Mouse (Mus musculus) bone marrow macrophage, adult 2 months (primary cell): ENCODE measurements around the gene Eid3. TPM values are rescaled to one million over a fixed set of nuclear protein-coding genes. Genes with fewer than 3 reads are reported as not detected.
A peak's percentile ranks its signal among the peaks of the same experiment; 100 is the strongest.

Experiments
- H3K27ac ChIP-seq: 2 replicates; pipeline ENCODE4 v1.5.1; 2012; ENCODE audit warnings: low read depth, low read length; ENCODE audit not compliant: insufficient read depth
- H3K4me1 ChIP-seq: 2 replicates; pipeline ENCODE4 v1.6.1; 2012; ENCODE audit warnings: low read length; ENCODE audit not compliant: control insufficient read depth, insufficient read depth
- H3K4me3 ChIP-seq: 2 replicates; pipeline ENCODE4 v1.5.1; 2012; ENCODE audit warnings: mild to moderate bottlenecking, low read length, moderate library complexity; ENCODE audit not compliant: insufficient read depth
- CTCF ChIP-seq: IDR thresholded peaks from 2 replicates; pipeline ENCODE4 v1.5.1; 2012; ENCODE audit warnings: low read depth, mild to moderate bottlenecking, low read length, moderate library complexity
- POLR2A ChIP-seq: IDR thresholded peaks from 2 replicates; pipeline ENCODE4 v1.6.1; 2012; ENCODE audit warnings: mild to moderate bottlenecking, low read depth, low read length, borderline replicate concordance
- polyA plus RNA-seq: library from polyadenylated mRNA; stranded (reverse); fragments of >200 nt; gene quantifications from 2 replicates; pipeline ENCODE4 v1.2.4, GENCODE M21; 2012; ENCODE audit not compliant: missing spikeins, insufficient read depth, insufficient read length

The Eid3 gene
- polyA plus RNA-seq, 1 experiment: 3.5 TPM

DNA sequence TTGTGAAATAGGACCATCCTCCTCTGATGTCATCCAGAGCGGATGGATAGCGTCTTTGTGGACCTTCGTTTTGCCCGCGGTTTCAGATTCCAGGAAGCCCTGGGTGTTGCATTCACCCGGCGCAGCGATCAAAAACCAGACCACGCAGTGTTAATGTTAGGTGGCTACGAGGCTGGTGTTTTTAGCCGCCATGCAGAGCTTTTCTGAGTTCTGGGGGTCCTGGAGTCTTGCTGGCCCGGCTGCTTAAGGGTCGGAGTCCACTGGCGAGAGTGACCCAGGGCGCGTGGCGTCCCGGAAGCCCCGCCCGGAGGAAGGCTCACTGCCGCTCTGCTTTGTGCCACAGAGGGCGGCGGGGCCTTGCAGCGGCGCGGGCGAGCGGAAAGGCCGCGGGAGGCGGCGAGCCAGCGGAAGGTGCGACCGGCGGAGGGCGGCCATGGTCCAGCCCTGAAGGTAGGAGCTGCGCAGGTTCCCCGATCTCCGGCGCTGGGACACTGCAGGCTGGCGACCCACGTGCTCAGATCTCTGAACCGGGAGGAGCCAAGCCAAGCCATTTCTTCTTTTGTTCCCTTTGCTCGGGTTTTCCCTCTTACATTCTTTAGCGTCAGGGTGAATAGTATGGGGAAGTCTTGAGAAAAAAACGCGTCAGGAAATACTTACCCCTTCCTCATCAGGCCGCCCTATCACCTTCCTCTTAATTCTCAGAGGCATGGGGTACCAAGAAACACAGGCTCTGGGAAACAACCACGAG is 6.1 kb upstream of the Eid3 start:
- H3K27ac ChIP-seq: peak overlapping the region; percentile 88
- peaks cover 30% of the 10 kb centered on the region for H3K4me1 ChIP-seq
- TF ChIP-seq POLR2A: no peak
- no peak for TF ChIP-seq CTCF

DNA sequence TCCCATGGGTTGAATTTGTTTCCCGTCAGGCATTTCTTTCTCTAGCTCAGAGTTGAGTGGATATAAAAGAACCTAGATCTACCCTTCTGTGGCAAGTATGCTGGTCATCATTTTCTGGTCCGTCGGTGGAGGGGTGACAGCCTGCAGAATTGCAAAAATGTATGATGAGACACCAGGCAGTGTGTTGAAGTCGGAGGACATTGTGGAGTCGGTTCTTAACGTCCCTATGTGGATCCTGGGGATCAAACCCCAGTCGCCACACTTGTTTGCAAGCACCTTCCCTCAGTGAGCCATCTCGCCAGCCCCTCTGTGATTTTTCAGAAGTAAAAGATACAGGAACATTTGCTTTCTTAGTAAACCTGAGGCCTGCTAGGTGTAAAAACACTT is 5.5 kb upstream of the Eid3 start:
- no peak for TF ChIP-seq CTCF
- no peak for TF ChIP-seq POLR2A
- Histone ChIP-seq H3K27ac (peak overlapping the region; percentile 88), H3K4me3 (peak overlapping the region; percentile 65), H3K4me1 (peaks cover 32% of the 10 kb centered on the region)

More for the DNA sequence above, 6.1 kb upstream of the Eid3 start:
- peak overlapping the region; percentile 65 for H3K4me3 ChIP-seq

DNA sequence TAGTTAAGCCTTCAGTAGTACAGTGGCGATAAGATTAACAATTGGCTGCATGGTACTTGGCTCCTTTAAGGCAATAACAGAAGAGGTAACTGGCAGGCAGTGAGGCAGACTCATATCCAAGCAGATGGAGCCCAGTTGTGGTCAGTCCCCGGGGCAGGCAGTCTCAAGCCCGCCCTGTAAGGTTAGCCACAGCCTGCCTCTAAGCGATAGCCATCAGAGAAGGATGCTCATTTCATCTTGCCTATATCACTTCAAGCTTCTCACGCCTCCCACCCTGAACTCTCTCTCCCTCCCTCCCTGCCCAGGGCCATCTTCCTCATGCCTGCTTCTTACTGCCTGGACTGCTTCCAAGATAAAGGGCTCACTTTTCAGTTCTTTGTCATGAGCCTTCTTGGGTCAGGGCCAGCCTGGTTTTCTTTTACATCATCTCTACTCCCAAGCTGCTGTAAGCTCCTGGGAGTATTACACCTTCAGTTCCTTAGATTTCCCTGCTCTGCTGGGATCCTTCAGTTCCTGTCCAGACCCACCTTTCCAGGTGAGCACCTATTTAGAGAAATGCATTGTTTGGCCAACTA is 3.2 kb upstream of the Eid3 start:
- TF ChIP-seq POLR2A (no peak), CTCF (no peak)
- Histone ChIP-seq H3K4me1 (peaks cover 44% of the 10 kb centered on the region), H3K4me3 (no peak overlapping the region), H3K27ac (no peak overlapping the region)

DNA sequence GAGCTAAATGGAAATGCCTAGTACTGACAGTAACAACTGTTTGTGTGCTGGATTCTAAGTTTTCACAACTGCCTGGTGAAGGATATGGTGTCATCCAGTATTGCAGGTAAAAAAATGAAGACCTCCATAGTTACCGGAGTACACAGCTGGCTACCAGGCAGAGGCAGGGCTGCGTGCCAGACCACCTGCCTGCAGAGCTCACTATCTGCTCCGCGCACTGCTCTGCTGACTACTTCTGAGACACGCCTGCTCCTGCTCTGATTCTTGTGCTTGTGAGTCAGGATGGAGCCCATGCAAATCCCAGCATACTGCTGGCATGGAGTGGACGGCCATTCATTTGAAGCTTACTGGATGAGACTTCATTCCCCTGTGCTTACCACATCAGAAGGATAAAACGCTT is 2.6 kb upstream of the Eid3 start:
- TF ChIP-seq CTCF (no peak), POLR2A (no peak)
- Histone ChIP-seq H3K27ac (no peak overlapping the region), H3K4me3 (no peak overlapping the region), H3K4me1 (peaks cover 48% of the 10 kb centered on the region)

DNA sequence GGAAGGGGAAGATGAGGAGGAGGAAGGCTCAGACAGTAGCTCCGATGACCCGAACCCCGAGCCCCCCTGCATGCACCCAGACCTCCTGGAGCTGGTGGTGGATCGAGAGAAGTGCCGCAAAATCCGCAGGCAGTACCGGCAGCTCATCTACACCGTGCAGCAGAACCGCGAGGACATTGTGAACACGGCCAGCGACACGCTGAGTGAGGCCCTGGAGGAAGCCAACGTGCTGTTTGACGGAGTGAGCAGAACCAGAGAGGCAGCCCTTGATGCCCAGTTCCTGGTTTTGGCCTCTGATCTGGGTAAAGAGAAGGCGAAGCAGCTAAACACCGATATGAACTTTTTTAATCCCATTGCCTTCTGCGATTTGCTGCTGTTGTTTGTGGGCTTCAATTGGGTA is 406 bp downstream of the Eid3 start:
- Histone ChIP-seq H3K4me3 (no peak overlapping the region), H3K27ac (no peak overlapping the region), H3K4me1 (peaks cover 44% of the 10 kb centered on the region)
- TF ChIP-seq CTCF (no peak), POLR2A (no peak)

DNA sequence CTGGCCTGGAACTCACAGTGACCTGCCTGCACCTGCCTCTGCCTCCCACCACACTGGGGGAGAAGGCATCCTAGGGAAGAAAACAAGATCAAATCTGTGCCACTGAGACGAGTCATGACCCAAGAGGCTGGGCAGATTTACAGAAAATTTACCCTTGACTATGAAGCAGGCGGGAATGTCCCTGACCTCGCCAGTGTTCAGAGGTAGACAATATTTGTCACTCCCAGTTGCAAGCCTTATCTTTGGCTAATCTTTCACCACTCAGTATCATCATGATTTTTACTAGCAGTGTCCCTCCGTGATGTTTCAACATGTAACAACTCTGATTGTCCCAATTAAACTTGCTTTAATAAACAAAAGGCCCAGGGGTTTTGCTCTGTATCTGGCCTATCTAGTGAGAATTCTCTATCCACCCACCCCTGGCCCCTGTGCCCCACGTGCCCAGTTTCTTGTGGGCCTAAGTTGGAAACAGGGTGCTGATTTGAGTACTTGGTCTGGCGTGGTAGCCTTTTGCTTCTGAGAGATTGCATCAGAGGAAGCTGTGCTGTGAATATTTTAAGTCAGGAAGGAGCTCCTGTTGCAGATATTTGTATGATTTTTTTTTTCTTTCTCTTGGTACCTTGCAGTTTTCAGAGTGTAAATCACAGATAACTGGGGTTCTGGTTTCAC is 2.1 kb downstream of the Eid3 start:
- Histone ChIP-seq H3K4me1 (peaks cover 35% of the 10 kb centered on the region), H3K4me3 (no peak overlapping the region), H3K27ac (no peak overlapping the region)
- TF ChIP-seq POLR2A (no peak), CTCF (no peak)

DNA sequence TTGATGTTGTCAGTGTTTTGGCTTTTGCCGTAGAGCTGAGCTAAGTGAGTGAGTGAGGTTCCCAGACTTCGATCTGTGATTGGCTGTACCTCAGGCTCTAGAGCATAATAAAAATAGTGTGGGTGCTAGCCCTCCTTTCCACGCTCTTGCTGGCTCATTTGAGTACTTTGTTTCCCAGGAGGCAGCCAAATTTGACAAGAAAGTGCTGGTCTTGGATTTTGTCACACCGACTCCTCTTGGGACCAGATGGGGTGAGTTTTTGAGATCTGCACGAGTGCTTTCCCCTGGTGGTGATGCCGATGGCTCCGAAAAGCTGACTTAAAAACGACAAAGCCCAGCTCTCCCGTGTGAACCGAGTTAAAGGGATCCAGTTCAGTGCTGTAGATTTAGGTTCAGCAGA is 9.0 kb downstream of the Eid3 start:
- no peak overlapping the region for H3K27ac ChIP-seq
- no peaks in the 10 kb centered on the region for H3K4me1 ChIP-seq
- TF ChIP-seq CTCF (no peak), POLR2A (no peak)
- no peak overlapping the region for H3K4me3 ChIP-seq

DNA sequence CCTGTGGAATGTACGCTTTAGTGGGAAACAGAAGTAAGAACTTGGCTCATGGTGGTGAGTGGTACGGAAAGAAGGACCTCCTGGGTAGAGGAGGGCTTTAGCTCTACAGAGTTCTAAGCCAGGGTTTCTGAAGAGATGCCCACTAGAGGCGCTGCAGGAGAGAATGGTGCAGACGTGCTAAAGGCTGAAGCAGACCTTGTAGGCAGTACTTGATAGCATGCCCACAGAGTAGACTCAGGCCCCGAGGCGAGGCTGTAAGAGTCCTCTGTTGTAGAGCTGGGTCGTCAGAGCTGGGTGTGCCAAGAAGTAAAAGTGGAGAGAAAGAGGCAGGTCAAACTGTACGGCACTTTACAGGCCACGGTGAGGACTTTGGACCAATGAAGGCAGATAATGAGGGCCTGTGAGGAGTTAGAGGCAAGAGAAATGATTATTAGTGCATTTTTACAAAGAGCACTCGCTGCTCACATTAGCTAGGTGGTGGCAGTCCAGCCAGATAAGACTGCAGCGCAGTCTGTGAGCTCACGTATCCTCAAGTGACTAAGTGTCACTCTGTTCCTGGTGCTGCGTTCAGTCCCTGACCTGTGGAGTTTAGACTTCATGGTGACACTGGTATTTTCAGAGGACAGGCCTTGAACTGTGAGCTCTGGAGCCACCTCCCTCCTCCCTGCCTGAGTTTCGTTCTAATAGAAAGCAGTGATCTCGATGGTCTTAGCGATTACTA is 9.8 kb downstream of the Eid3 start:
- no peak overlapping the region for H3K27ac ChIP-seq
- no peak overlapping the region for H3K4me3 ChIP-seq
- TF ChIP-seq POLR2A (no peak), CTCF (no peak)

DNA sequence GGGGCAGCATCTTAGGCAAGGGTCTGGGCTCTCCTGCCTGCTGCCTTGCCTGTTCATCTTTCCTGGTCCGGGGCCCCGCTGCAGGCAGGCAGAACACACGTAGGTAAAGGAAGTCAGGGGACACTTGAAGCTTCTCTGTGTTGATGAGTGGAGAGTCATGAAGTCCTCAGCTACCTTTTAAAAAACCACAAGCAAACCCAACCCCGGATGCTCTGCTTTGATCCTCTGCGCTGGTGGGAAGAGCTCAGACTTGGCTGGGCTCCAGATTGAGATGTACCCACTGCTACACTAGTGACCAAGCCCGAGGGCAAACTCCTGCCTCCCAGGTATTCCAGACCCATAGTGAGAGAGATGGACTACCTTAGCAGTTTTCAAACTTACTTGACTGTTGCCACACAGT is 20.9 kb downstream of the Eid3 start:
- Histone ChIP-seq H3K4me3 (no peak overlapping the region), H3K4me1 (no peaks in the 10 kb centered on the region), H3K27ac (no peak overlapping the region)
- TF ChIP-seq POLR2A (no peak), CTCF (no peak)

More for the DNA sequence above, 9.8 kb downstream of the Eid3 start:
- H3K4me1 ChIP-seq: no peaks in the 10 kb centered on the region

DNA sequence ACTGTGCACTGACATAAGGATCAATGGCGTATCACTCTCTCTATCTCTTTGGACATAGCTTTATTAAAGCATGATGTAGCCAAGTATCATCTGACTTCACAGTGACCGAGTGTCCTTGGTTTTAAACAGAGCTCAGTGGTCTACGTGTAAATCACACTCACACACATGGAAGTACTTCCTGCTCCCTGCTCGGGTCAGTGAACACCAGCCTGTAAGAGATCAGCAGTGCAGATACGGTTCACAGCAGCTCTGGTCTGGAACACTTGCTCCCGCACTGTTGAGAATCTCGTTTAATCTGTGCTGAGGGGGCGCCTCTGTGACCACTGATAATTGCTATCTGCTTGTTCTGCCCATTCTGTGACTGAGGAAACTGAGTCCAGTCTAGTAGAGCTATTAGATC is 22.1 kb downstream of the Eid3 start:
- H3K4me3 ChIP-seq: no peak overlapping the region
- no peaks in the 10 kb centered on the region for H3K4me1 ChIP-seq
- no peak for TF ChIP-seq CTCF
- no peak for TF ChIP-seq POLR2A
- no peak overlapping the region for H3K27ac ChIP-seq
